Mouse (Mus musculus): ENCODE data around the gene Hivep3. TPM values are rescaled to one million over a fixed set of nuclear protein-coding genes. Genes with fewer than 3 reads are reported as not detected.
A peak's percentile ranks its signal among the peaks of the same experiment; 100 is the strongest.

Hivep3 gene
- polyA plus RNA-seq, 1 experiment = 1.4 TPM

DNA sequence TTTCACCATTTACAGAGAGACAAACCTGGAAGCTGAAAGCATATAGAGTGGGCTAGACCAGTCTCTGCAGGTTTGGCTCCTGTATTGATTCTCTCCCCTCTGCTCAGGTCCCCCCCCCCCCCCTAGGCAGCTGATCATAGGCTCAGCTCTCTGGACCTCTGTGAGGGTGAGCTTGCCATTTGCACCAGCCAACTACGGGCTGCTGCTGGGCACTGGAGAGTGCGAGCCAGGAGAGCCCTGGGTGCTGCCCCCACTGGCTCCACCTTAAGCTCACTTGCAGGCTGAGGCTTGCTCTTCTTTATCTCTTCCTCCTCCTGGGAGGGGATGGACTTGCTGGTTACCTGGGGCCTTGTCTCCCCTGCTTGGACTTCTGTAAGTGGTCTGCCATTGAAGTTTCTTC, 5.7 kb upstream of the Hivep3 start:
- peaks cover 16% of the 10 kb centered on the region for H3K27me3 ChIP-seq (ENCODE audit: control insufficient read depth, insufficient read depth, insufficient read length)

GRCm38 (mm10) chr4:119733942-119734341, 358 bp downstream of the Hivep3 start:
- Histone ChIP-seq H3K27me3 (ENCODE audit: control insufficient read depth, insufficient read depth, insufficient read length) (peaks cover 21% of the 10 kb centered on the region), H3K79me2 (ENCODE audit: control insufficient read depth, insufficient read depth) (no peaks in the 10 kb centered on the region), H3K36me3 (ENCODE audit: control insufficient read depth, insufficient read depth) (no peaks in the 10 kb centered on the region), H3K79me3 (ENCODE audit: low read depth) (no peaks in the 10 kb centered on the region), H3ac (ENCODE audit: control insufficient read depth, insufficient read length, low read depth) (peak overlapping the region; percentile 52), H3K4me3 (ENCODE audit: insufficient read depth, poor library complexity, severe bottlenecking) (peak overlapping the region; percentile 14)
- TF ChIP-seq FOSL1 (IDR thresholded peaks at IDR 0.05; ENCODE audit: insufficient read depth, low read length, poor library complexity, severe bottlenecking) (no peak), MYOD1 (IDR thresholded peaks at IDR 0.05; ENCODE audit: control insufficient read depth, insufficient read length, low read depth) (no peak), CTCF (IDR thresholded peaks at IDR 0.05; ENCODE audit: control insufficient read depth, insufficient read depth, insufficient read length) (no peak), CEBPB (IDR thresholded peaks at IDR 0.05; ENCODE audit: low read depth) (no peak), MYOG (IDR thresholded peaks at IDR 0.05; ENCODE audit: control insufficient read depth, extremely low read depth, insufficient read length) (no peak), MAX (IDR thresholded peaks at IDR 0.05) (no peak), USF1 (IDR thresholded peaks at IDR 0.05; ENCODE audit: low read depth) (no peak)

More for the DNA sequence above, 5.7 kb upstream of the Hivep3 start:
- no peak overlapping the region for H3ac ChIP-seq (ENCODE audit: control insufficient read depth, insufficient read length, low read depth)
- TF ChIP-seq USF1 (IDR thresholded peaks at IDR 0.05; ENCODE audit: low read depth) (no peak), MYOG (IDR thresholded peaks at IDR 0.05; ENCODE audit: control insufficient read depth, extremely low read depth, insufficient read length) (no peak), CEBPB (IDR thresholded peaks at IDR 0.05; ENCODE audit: low read depth) (no peak), MAX (IDR thresholded peaks at IDR 0.05) (no peak), FOSL1 (IDR thresholded peaks at IDR 0.05; ENCODE audit: insufficient read depth, low read length, poor library complexity, severe bottlenecking) (no peak), CTCF (IDR thresholded peaks at IDR 0.05; ENCODE audit: control insufficient read depth, insufficient read depth, insufficient read length) (no peak), MYOD1 (IDR thresholded peaks at IDR 0.05; ENCODE audit: control insufficient read depth, insufficient read length, low read depth) (no peak)
- H3K79me3 ChIP-seq (ENCODE audit: low read depth) = no peaks in the 10 kb centered on the region
- H3K79me2 ChIP-seq (ENCODE audit: control insufficient read depth, insufficient read depth) = no peaks in the 10 kb centered on the region
- no peaks in the 10 kb centered on the region for H3K36me3 ChIP-seq (ENCODE audit: control insufficient read depth, insufficient read depth)
- H3K4me3 ChIP-seq (ENCODE audit: insufficient read depth, poor library complexity, severe bottlenecking) = no peak overlapping the region

DNA sequence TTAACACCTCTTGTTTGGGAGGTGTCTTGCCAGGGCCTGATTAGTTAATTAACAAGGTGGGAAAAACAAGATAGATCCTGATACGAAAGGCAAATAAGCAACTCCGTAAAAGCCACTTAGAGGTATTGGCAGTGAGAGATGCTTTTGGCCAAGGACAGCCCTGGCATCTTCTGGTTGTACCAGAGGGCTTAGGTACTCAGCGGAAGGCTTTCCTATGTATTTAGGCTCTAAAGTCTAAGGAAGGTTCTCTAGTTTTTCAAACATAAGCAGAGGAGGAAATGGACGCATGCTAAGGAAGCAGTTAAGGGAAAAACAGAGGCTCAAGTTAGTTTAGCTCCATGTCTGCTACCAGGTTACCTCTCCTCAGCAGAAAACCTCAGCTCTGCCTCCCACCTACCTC, 768 bp downstream of the Hivep3 start:
- H3K79me2 ChIP-seq (ENCODE audit: control insufficient read depth, insufficient read depth) = no peaks in the 10 kb centered on the region
- no peak overlapping the region for H3K4me3 ChIP-seq (ENCODE audit: insufficient read depth, poor library complexity, severe bottlenecking)

DNA sequence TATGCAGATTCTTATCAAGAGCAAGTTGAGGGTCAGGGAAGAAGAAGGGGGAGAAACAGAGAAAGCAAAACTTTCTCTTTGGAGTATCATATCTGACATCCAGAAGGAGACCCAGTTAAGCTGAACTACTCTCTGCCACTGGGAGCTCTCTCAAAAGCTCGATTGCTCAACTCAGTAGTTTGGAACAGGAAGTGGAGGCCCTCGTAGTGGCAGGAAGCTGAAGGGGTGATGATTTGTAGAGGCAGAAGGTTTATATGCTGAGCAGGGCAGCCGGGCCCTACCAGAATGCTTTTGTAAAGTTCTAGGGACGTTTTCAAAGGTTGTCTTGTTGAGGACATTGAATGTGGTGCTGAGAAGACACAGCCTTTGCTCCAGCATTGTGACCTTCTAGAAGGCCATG, 5.1 kb downstream of the Hivep3 start:
- TF ChIP-seq MYOG (IDR thresholded peaks at IDR 0.05; ENCODE audit: control insufficient read depth, extremely low read depth, insufficient read length) (no peak), CTCF (IDR thresholded peaks at IDR 0.05; ENCODE audit: control insufficient read depth, insufficient read depth, insufficient read length) (no peak), MYOD1 (IDR thresholded peaks at IDR 0.05; ENCODE audit: control insufficient read depth, insufficient read length, low read depth) (no peak), USF1 (IDR thresholded peaks at IDR 0.05; ENCODE audit: low read depth) (no peak), MAX (IDR thresholded peaks at IDR 0.05) (no peak), FOSL1 (IDR thresholded peaks at IDR 0.05; ENCODE audit: insufficient read depth, low read length, poor library complexity, severe bottlenecking) (no peak), CEBPB (IDR thresholded peaks at IDR 0.05; ENCODE audit: low read depth) (no peak)
- no peaks in the 10 kb centered on the region for H3K79me2 ChIP-seq (ENCODE audit: control insufficient read depth, insufficient read depth)
- no peak overlapping the region for H3ac ChIP-seq (ENCODE audit: control insufficient read depth, insufficient read length, low read depth)
- no peak overlapping the region for H3K4me3 ChIP-seq (ENCODE audit: insufficient read depth, poor library complexity, severe bottlenecking)
- no peaks in the 10 kb centered on the region for H3K79me3 ChIP-seq (ENCODE audit: low read depth)
- H3K27me3 ChIP-seq (ENCODE audit: control insufficient read depth, insufficient read depth, insufficient read length) = peaks cover 26% of the 10 kb centered on the region
- H3K36me3 ChIP-seq (ENCODE audit: control insufficient read depth, insufficient read depth) = no peaks in the 10 kb centered on the region

More for the DNA sequence above, 768 bp downstream of the Hivep3 start:
- no peaks in the 10 kb centered on the region for H3K36me3 ChIP-seq (ENCODE audit: control insufficient read depth, insufficient read depth)
- no peaks in the 10 kb centered on the region for H3K79me3 ChIP-seq (ENCODE audit: low read depth)
- H3ac ChIP-seq (ENCODE audit: control insufficient read depth, insufficient read length, low read depth) = no peak overlapping the region
- no peak for TF ChIP-seq MAX (IDR thresholded peaks at IDR 0.05)
- peaks cover 21% of the 10 kb centered on the region for H3K27me3 ChIP-seq (ENCODE audit: control insufficient read depth, insufficient read depth, insufficient read length)

DNA sequence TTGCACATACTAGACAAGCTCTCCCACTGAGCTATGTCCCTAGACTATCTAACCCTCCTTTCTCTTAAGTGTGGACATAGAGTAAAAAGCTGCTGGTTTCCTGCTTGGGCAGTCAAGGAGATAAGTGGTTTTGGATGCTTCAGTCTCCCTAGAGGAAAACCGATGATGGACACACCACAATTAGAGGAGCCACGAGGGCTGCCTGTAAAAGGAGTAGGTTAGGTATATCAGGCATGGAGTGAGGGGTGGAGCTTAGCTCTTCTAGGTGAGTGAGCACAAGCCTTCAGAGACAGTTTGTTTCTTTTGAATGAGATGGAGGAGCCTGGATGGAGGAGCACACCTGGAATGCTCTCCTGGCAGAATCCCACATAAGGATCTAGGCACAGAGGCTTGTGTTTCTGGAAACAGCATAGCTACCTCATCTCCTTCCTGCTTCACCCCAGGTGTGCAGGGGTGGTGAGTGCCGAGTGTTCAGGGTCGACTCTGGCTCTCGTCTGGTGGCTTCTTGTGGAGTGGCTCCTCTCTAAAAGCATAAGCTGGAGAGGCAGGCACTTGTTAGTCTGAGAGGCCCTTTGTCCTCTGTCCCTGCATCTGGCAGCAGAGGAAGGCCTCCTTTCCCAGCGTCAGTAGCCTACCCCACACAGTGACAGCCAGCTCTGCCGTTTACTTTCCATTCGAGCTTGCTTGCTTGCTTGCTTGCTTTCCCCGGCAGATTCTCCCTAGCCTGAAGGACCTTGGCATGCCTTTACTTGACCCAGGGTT, 5.9 kb downstream of the Hivep3 start:
- no peak for TF ChIP-seq CEBPB (IDR thresholded peaks at IDR 0.05; ENCODE audit: low read depth)
- no peak for TF ChIP-seq MYOG (IDR thresholded peaks at IDR 0.05; ENCODE audit: control insufficient read depth, extremely low read depth, insufficient read length)
- no peak for TF ChIP-seq USF1 (IDR thresholded peaks at IDR 0.05; ENCODE audit: low read depth)
- TF ChIP-seq FOSL1 (IDR thresholded peaks at IDR 0.05; ENCODE audit: insufficient read depth, low read length, poor library complexity, severe bottlenecking) = no peak
- no peak for TF ChIP-seq MAX (IDR thresholded peaks at IDR 0.05)
- TF ChIP-seq MYOD1 (IDR thresholded peaks at IDR 0.05; ENCODE audit: control insufficient read depth, insufficient read length, low read depth) = no peak
- no peak for TF ChIP-seq CTCF (IDR thresholded peaks at IDR 0.05; ENCODE audit: control insufficient read depth, insufficient read depth, insufficient read length)

GRCm38 (mm10) chr4:119748341-119748740, 14.8 kb downstream of the Hivep3 start:
- TF ChIP-seq CEBPB (IDR thresholded peaks at IDR 0.05; ENCODE audit: low read depth) = no peak
- H3K79me3 ChIP-seq (ENCODE audit: low read depth) = no peaks in the 10 kb centered on the region
- H3K36me3 ChIP-seq (ENCODE audit: control insufficient read depth, insufficient read depth) = no peaks in the 10 kb centered on the region
- H3K4me3 ChIP-seq (ENCODE audit: insufficient read depth, poor library complexity, severe bottlenecking) = no peak overlapping the region
- H3K79me2 ChIP-seq (ENCODE audit: control insufficient read depth, insufficient read depth) = no peaks in the 10 kb centered on the region
- H3ac ChIP-seq (ENCODE audit: control insufficient read depth, insufficient read length, low read depth) = no peak overlapping the region
- H3K27me3 ChIP-seq (ENCODE audit: control insufficient read depth, insufficient read depth, insufficient read length) = peaks cover 4% of the 10 kb centered on the region

More for the DNA sequence above, 5.9 kb downstream of the Hivep3 start:
- Histone ChIP-seq H3K27me3 (ENCODE audit: control insufficient read depth, insufficient read depth, insufficient read length) (peaks cover 18% of the 10 kb centered on the region), H3K4me3 (ENCODE audit: insufficient read depth, poor library complexity, severe bottlenecking) (no peak overlapping the region), H3K79me2 (ENCODE audit: control insufficient read depth, insufficient read depth) (no peaks in the 10 kb centered on the region), H3K36me3 (ENCODE audit: control insufficient read depth, insufficient read depth) (no peaks in the 10 kb centered on the region), H3ac (ENCODE audit: control insufficient read depth, insufficient read length, low read depth) (no peak overlapping the region), H3K79me3 (ENCODE audit: low read depth) (no peaks in the 10 kb centered on the region)
